Mouse (Mus musculus) embryonic facial prominence, embryonic 14.5 days (tissue): Measurements from ENCODE around the gene Hes2. TPM values are rescaled to one million over a fixed set of nuclear protein-coding genes. Genes with fewer than 3 reads are reported as not detected.

Experiments
- ATAC-seq: fragments of 200-750 bp; cut with Nextera tagmentation; 2 replicates; pipeline ENCODE4 v1.8.0; 2017; ENCODE audit warnings: low read depth, moderate number of reproducible peaks, moderate TSS enrichment
- DNase-seq: peaks from one replicate; pipeline ENCODE4 v3.0.0-alpha.2; 2015; ENCODE audit warnings: low spot score
- H3K27ac ChIP-seq: fragments of 300-500 bp; sonication (generic); replicated peaks from 2 replicates; pipeline ENCODE4 v1.5.1; 2014; ENCODE audit warnings: low read depth, mild to moderate bottlenecking, low read length, moderate library complexity
- H3K27me3 ChIP-seq: fragments of 300-500 bp; sonication (generic); replicated peaks from 2 replicates; pipeline ENCODE4 v1.6.1; 2014; ENCODE audit warnings: low read length; ENCODE audit not compliant: control insufficient read depth, insufficient read depth
- H3K36me3 ChIP-seq: fragments of 300-500 bp; sonication (generic); 2 replicates; pipeline ENCODE4 v1.6.1; 2014; ENCODE audit warnings: low read length, mixed read lengths; ENCODE audit not compliant: control insufficient read depth, insufficient read depth
- H3K4me1 ChIP-seq: fragments of 300-500 bp; sonication (generic); 2 replicates; pipeline ENCODE4 v1.6.1; 2014; ENCODE audit warnings: antibody characterized with exemption, low read length; ENCODE audit not compliant: control insufficient read depth, insufficient read depth
- H3K4me2 ChIP-seq: fragments of 300-500 bp; sonication (generic); 2 replicates; pipeline ENCODE4 v1.6.1; 2014; ENCODE audit warnings: low read depth, mild to moderate bottlenecking, low read length, moderate library complexity, mixed read lengths
- H3K4me3 ChIP-seq: fragments of 300-500 bp; sonication (generic); 2 replicates; pipeline ENCODE4 v1.5.1; 2014; ENCODE audit warnings: low read depth, mild to moderate bottlenecking, low read length
- H3K9ac ChIP-seq: fragments of 300-500 bp; sonication (generic); 2 replicates; pipeline ENCODE4 v1.6.1; 2014; ENCODE audit warnings: low read depth, mild to moderate bottlenecking, low read length, moderate library complexity, mixed read lengths
- H3K9me3 ChIP-seq: fragments of 300-500 bp; sonication (generic); 2 replicates; pipeline ENCODE4 v1.6.1; 2016; ENCODE audit warnings: low read length; ENCODE audit not compliant: control insufficient read depth
- WGBS: fragments of 180-500 bp; shearing (Covaris S2); extraction: QIAGEN DNeasy Blood & Tissue Kit; methylation state at CpG from one replicate; pipeline ENCODE4 v1.1.7; 2014; 5-methylcytosine and 5-hydroxymethylcytosine counted together
- polyA plus RNA-seq: library from polyadenylated mRNA; unstranded; fragments of >200 nt; fragmentation: Nextera tagmentation; extraction: Ambion mirVana; gene quantifications from 2 replicates; pipeline ENCODE4 v1.2.1, GENCODE M21; 2014

The Hes2 gene
- polyA plus RNA-seq, 1 experiment from 2014 or later, result 0.25 TPM

- Histone ChIP-seq H3K4me1 (peaks cover 22% of the 10 kb centered on the region), H3K27me3 (no peaks in the 10 kb centered on the region), H3K4me3 (peak overlapping the region; percentile 28), H3K4me2 (peak overlapping the region; percentile 58), H3K27ac (peak overlapping the region; percentile 92), H3K9ac (peak overlapping the region; percentile 54), H3K9me3 (no peaks in the 10 kb centered on the region), H3K36me3 (no peaks in the 10 kb centered on the region)
- ATAC-seq, result peak; percentile 76
- DNase-seq, result peak; percentile 91
- WGBS, result 4% methylated on average over 3 of the region's 3 CpGs
These were observed 26.5 kb downstream of the Hes2 start for GRCm38 (mm10) chr4:152185137-152185509.

- ATAC-seq (peak; percentile 88), DNase-seq (peak; percentile 91)
- Histone ChIP-seq H3K4me2 (peak overlapping the region; percentile 58), H3K9ac (peak overlapping the region; percentile 54), H3K36me3 (no peaks in the 10 kb centered on the region), H3K4me3 (peak overlapping the region; percentile 28), H3K27me3 (no peaks in the 10 kb centered on the region), H3K4me1 (peaks cover 22% of the 10 kb centered on the region), H3K27ac (peak overlapping the region; percentile 92), H3K9me3 (no peaks in the 10 kb centered on the region)
- 4% methylated on average over 17 of the region's 19 CpGs for WGBS
These were observed 27.0 kb downstream of the Hes2 start for GRCm38 (mm10) chr4:152185510-152186204.

- peak overlapping the region; percentile 54 for H3K9ac ChIP-seq
- ATAC-seq, result no peak
- H3K27ac ChIP-seq, result peak overlapping the region; percentile 92
- H3K27me3 ChIP-seq, result no peaks in the 10 kb centered on the region
- H3K36me3 ChIP-seq, result no peaks in the 10 kb centered on the region
- no peak for DNase-seq
- no peaks in the 10 kb centered on the region for H3K9me3 ChIP-seq
- peak overlapping the region; percentile 58 for H3K4me2 ChIP-seq
- H3K4me1 ChIP-seq, result peaks cover 24% of the 10 kb centered on the region
- 38% methylated on average over 14 of the region's 14 CpGs for WGBS
- peak overlapping the region; percentile 28 for H3K4me3 ChIP-seq
These were observed 27.8 kb downstream of the Hes2 start for GRCm38 (mm10) chr4:152186205-152187082.

- H3K27ac ChIP-seq, result no peak overlapping the region; the same call in 1 of the 2 replicates
- H3K9ac ChIP-seq, result no peak overlapping the region
- no peaks in the 10 kb centered on the region for H3K9me3 ChIP-seq
- no peaks in the 10 kb centered on the region for H3K36me3 ChIP-seq
- no peaks in the 10 kb centered on the region for H3K27me3 ChIP-seq
- H3K4me2 ChIP-seq, result peak overlapping the region; percentile 58; the same call in 1 of the 2 replicates
- peaks cover 24% of the 10 kb centered on the region for H3K4me1 ChIP-seq
- H3K4me3 ChIP-seq, result 0 out of 2 replicates have a peak overlapping the region, but pooled peaks have one; percentile 28
- ATAC-seq (no peak), DNase-seq (no peak)
- 87% methylated on average over 9 of the region's 9 CpGs for WGBS
These were observed 28.5 kb downstream of the Hes2 start for GRCm38 (mm10) chr4:152187142-152187541.

GRCm38 (mm10) chr4:152188651-152189050 lies 30.0 kb downstream of the Hes2 start:
- H3K27ac ChIP-seq, result no peak overlapping the region
- no peaks in the 10 kb centered on the region for H3K36me3 ChIP-seq
- WGBS, result 91% methylated on average over 2 of the region's 2 CpGs
- no peak overlapping the region for H3K4me3 ChIP-seq
- no peak overlapping the region for H3K4me2 ChIP-seq
- no peaks in the 10 kb centered on the region for H3K27me3 ChIP-seq
- no peaks in the 10 kb centered on the region for H3K9me3 ChIP-seq
- peaks cover 33% of the 10 kb centered on the region for H3K4me1 ChIP-seq
- H3K9ac ChIP-seq, result no peak overlapping the region
- ATAC-seq, result no peak
- DNase-seq, result no peak

- Histone ChIP-seq H3K4me1 (peaks cover 33% of the 10 kb centered on the region), H3K27me3 (no peaks in the 10 kb centered on the region), H3K36me3 (no peaks in the 10 kb centered on the region), H3K9ac (no peak overlapping the region), H3K4me2 (no peak overlapping the region), H3K9me3 (no peaks in the 10 kb centered on the region), H3K4me3 (no peak overlapping the region), H3K27ac (no peak overlapping the region)
- no peak for ATAC-seq
- 83% methylated on average over 6 of the region's 6 CpGs for WGBS
- DNase-seq, result no peak
These were observed 30.4 kb downstream of the Hes2 start for GRCm38 (mm10) chr4:152189071-152189470.

- Histone ChIP-seq H3K27ac (0 out of 2 replicates have a peak overlapping the region, but pooled peaks have one; percentile 33), H3K27me3 (no peaks in the 10 kb centered on the region), H3K36me3 (no peaks in the 10 kb centered on the region), H3K9ac (no peak overlapping the region), H3K4me3 (no peak overlapping the region), H3K9me3 (no peaks in the 10 kb centered on the region), H3K4me1 (peaks cover 33% of the 10 kb centered on the region), H3K4me2 (no peak overlapping the region)
- ATAC-seq, result no peak
- DNase-seq, result no peak
- WGBS, result 81% methylated on average over 4 of the region's 4 CpGs
These were observed 31.0 kb downstream of the Hes2 start for GRCm38 (mm10) chr4:152189691-152190090.

- Histone ChIP-seq H3K27ac (0 out of 2 replicates have a peak overlapping the region, but pooled peaks have one; percentile 33), H3K27me3 (no peaks in the 10 kb centered on the region), H3K4me2 (no peak overlapping the region), H3K9me3 (no peaks in the 10 kb centered on the region), H3K4me1 (peaks cover 30% of the 10 kb centered on the region), H3K4me3 (no peak overlapping the region), H3K36me3 (no peaks in the 10 kb centered on the region), H3K9ac (no peak overlapping the region)
- DNase-seq (no peak), ATAC-seq (no peak)
- 65% methylated on average over 11 of the region's 11 CpGs for WGBS
These were observed 31.5 kb downstream of the Hes2 start for GRCm38 (mm10) chr4:152190096-152190653.
